Mouse (Mus musculus) ovary, postnatal 14 days (tissue): ENCODE measurements around the gene Klhdc1.

Experiments
- DNase-seq: peaks from one replicate; pipeline ENCODE4 v3.0.0; 2022; ENCODE audit warnings: low spot score

The Klhdc1 gene

DNA sequence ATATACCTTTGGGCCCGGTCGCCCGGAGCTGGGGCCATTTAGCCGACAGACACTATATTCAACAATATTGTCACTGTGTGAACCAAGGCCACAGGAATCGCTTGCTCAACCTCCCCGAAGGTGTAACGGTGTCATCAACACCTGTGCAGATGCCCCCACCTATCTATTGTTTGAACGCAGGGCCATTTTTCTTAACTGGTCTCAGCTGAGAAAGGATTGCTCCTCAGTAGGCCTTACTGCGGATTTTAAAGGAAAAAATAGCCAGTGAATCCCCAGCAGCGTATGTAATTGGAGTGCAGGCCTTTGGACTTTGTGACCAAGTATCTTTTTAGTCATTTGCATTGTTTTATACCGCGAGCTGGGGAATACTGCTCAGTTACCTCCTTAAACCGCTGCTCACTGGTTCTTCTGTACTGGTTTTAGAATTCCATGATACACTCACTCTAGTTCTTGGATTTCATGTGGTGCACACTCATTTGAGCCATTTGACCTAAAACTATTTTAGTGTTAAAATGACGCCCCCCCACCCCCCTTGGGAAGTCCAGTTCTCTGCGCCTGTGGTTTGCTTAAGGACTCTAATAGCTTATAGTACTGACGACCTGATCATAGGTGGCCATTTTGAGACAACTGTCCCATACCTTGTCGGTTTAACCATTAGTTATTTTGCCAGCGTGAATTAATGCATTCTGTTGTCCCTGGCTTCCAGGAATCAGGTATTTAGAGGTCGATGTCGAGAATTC is 56.6 kb downstream of the Klhdc1 start:
- no peak for DNase-seq

- DNase-seq, result no peak
Measured at GRCm38 (mm10) chr12:69298281-69298680, 57.3 kb downstream of the Klhdc1 start.

- peak; percentile 25 for DNase-seq
Measured at GRCm38 (mm10) chr12:69299231-69299630, 58.3 kb downstream of the Klhdc1 start.

DNA sequence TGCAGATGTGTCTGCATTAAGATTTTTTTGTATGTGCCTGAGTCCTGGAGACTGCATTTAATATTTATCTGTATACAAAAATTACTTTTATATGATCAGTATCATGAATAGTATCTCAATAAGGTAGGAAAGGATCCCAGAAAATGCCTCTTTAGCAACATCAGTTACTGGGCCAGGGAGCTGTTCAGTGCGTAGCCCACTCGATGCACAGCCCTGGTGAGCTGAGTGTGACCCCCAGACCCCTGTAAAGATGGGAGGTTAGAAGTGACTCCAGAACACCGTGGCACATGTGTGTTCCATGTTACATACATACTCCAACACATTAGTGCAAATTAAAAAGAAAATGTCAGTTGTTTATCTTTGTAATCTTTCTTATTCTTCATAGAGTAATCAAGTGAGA is 58.9 kb downstream of the Klhdc1 start:
- no peak for DNase-seq

GRCm38 (mm10) chr12:69300391-69300790 is 59.4 kb downstream of the Klhdc1 start:
- DNase-seq, result no peak

DNA sequence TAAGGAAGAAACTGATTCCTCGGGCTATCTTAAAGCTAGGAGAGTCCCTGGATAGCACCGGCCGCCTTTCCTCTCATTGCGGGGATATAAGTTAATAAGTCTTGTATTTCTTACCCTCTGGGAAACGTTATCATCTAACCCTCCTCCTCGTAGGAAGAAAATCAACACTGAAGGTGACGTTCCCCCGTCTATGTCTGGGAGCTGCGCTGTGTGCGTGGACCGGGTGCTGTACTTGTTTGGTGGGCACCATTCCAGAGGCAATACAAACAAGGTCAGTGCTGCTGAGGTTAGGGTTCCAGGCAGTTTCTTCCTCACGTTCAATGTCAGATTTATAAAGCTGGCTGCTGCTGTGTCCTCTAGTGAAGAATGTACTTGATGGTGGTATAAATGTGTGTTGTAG is 61.2 kb downstream of the Klhdc1 start:
- DNase-seq, result no peak

- DNase-seq, result no peak
Measured at GRCm38 (mm10) chr12:69304051-69304450, 63.1 kb downstream of the Klhdc1 start.

- no peak for DNase-seq
Measured at GRCm38 (mm10) chr12:69306333-69306732, 65.4 kb downstream of the Klhdc1 start.

- no peak for DNase-seq
Measured at GRCm38 (mm10) chr12:69309659-69310058, 68.7 kb downstream of the Klhdc1 start.

DNA sequence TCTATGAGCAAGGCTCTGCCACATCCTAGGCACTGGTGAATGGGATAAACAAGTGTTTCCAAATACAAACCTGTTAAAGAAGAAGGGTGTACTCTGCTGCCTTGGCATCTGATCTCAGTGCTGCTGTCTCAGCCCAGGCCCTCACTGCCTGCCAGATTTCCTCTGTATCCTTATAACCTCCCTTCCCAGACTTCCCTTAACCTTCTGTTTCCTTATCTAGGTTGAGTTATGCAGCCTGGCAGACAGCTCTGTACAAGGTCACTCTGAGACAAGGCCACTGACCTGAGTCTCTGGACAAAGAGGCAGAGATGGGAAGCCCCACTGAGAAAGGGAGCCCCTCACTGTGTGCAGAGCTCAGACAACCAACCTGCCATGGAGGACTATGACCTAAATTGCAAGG is 77.5 kb downstream of the Klhdc1 start:
- DNase-seq, result no peak

GRCm38 (mm10) chr12:69331187-69331586 is 90.2 kb downstream of the Klhdc1 start:
- no peak for DNase-seq

GRCm38 (mm10) chr12:69332147-69332546 is 91.2 kb downstream of the Klhdc1 start:
- DNase-seq, result no peak

GRCm38 (mm10) chr12:69333547-69333946 is 92.6 kb downstream of the Klhdc1 start:
- no peak for DNase-seq
